Mouse (Mus musculus): Measurements from ENCODE around the gene Afap1l2.

The Afap1l2 gene

DNA sequence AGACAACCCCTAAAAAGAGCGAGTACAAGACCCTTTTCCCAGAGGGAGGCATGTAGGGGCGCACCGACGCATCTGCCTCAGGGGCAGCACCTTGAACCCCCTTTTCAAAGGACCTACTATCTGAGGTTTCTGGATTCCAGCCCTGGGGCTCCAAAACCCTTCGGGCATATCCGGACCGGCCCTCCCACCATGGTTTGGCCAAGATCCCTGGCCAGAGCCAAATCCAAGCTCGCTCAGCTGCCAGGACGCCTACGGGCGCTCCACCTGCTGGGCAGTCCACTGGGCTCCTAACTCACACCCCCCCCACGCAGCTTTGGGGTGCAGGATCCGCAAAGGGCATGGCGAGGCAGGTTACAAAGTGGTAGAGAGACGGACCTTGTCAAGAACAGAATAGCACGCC is 737 bp downstream of the Afap1l2 start:
- no peak for DNase-seq (ENCODE audit: low spot score in 2 of 2)

GRCm38 (mm10) chr19:57006841-57007240 is 1.2 kb downstream of the Afap1l2 start:
- no peak for DNase-seq (ENCODE audit: low spot score in 2 of 2)

DNA sequence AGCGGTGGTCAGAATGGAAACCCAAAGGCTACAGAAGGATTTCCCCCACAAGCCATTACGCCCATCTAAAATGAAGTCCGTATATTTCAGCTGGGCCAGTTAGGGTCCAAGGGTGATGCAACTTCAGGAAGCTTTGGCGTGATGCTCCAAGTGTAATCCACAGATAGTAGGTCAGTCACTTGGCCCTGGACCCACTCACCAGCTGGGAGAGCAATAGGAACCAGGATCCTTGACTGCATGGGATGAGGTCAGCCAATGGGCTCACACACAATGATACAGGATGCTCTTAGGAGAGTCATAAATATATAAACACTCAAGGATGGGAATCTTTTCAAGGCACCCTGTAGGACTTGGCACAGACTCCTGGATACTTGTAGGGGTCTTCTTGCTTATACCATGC is 3.0 kb downstream of the Afap1l2 start:
- no peak for DNase-seq (ENCODE audit: low spot score in 2 of 2)

DNA sequence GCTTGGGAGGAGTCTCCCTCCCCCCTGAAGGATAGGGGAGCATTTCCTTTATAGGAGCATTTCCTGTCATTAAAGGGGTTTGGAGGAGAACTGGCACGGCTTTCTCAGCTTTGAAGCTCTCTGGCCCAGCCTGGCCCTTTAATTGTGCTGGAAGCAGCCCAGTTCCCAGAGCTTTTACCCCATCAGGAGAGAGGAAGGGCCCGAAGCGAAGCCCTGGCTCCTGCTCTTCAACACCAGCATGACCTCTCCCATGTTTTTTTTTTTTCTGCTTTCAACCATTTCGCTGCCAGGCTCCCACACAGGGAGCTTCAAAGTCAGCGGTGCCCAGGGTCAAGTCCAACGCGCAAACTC is 4.6 kb downstream of the Afap1l2 start:
- no peak for DNase-seq (ENCODE audit: low spot score in 2 of 2)

GRCm38 (mm10) chr19:57002741-57003459 is 5.1 kb downstream of the Afap1l2 start:
- no peak for DNase-seq (ENCODE audit: low spot score in 2 of 2)

GRCm38 (mm10) chr19:57001926-57002325 is 6.1 kb downstream of the Afap1l2 start:
- no peak for DNase-seq (ENCODE audit: low spot score in 2 of 2)

- no peak for DNase-seq (ENCODE audit: low spot score in 2 of 2)
Measured at GRCm38 (mm10) chr19:57000592-57000991, 7.4 kb downstream of the Afap1l2 start.

DNA sequence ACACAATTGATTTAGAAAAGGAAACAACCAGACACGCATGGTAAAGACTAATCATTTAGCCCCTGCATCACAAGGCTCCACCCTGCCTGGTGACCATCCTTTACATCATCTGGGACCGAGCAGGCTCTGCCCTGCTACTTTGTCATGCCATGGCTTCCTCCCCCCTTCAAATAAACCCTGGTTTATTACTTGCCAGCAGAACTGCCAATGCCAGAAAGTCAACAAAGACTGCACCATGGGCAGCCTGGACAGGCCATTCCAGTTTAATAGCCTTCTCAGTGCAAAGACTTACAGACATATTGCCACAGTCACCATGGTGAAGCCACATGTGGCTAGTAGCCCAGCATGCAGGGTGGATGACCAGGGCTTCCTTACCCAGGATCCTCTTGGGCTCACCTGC is 8.2 kb downstream of the Afap1l2 start:
- no peak for DNase-seq (ENCODE audit: low spot score in 2 of 2)

- no peak for DNase-seq (ENCODE audit: low spot score in 2 of 2)
Measured at GRCm38 (mm10) chr19:56998910-56999309, 9.1 kb downstream of the Afap1l2 start.

DNA sequence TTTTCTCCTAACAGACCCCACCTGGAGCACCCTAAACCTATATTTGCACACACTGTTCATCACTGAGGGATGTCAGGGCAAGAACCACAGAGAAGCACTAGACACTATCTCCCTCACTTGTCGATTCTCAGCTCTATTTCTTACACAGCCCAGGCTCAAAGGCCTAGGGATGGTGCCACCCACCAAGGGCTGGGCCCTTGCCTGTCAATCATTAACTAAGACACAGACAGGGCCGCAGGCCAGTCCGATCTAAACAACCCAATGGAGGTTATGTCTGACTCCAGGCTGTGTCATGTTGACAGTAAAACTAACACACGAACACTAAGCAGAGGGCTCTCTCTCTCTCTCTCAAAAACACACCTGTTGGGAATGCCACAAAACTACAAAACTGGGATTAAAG is 9.7 kb downstream of the Afap1l2 start:
- no peak for DNase-seq (ENCODE audit: low spot score in 2 of 2)

- DNase-seq (ENCODE audit: low spot score in 2 of 2): no peak
Measured at GRCm38 (mm10) chr19:56997164-56997599, 10.8 kb downstream of the Afap1l2 start.

DNA sequence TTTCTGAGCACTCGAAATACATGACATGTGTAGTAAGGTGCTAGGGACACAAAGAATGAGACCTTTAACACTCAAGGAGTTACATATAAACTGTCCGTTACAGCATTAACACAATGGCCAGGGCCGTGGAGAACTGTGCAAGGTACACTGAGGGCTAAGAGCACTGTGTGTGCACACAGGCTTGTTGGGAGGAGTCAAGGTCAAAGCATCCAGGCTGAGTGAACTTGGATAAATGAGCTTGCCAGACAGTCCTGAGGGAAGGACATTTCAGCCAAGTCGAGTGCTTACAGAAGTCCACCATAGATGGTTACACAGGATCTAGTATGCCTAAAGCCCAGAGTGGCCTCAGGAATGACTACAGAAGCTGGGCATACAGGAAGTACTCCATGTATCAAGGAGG is 12.6 kb downstream of the Afap1l2 start:
- no peak for DNase-seq (ENCODE audit: low spot score in 2 of 2)

- no peak for DNase-seq (ENCODE audit: low spot score in 2 of 2)
Measured at GRCm38 (mm10) chr19:56994653-56995052, 13.4 kb downstream of the Afap1l2 start.

GRCm38 (mm10) chr19:56993763-56994162 is 14.3 kb downstream of the Afap1l2 start:
- no peak for DNase-seq (ENCODE audit: low spot score in 2 of 2)

GRCm38 (mm10) chr19:56992978-56993545 is 15.0 kb downstream of the Afap1l2 start:
- DNase-seq (ENCODE audit: low spot score in 2 of 2): no peak

- DNase-seq (ENCODE audit: low spot score in 2 of 2): no peak
Measured at GRCm38 (mm10) chr19:56990367-56991111, 17.5 kb downstream of the Afap1l2 start.

- DNase-seq (ENCODE audit: low spot score in 2 of 2): no peak
Measured at GRCm38 (mm10) chr19:56989171-56989570, 18.9 kb downstream of the Afap1l2 start.

GRCm38 (mm10) chr19:56984229-56984628 is 23.8 kb downstream of the Afap1l2 start:
- DNase-seq (ENCODE audit: low spot score in 2 of 2): no peak

GRCm38 (mm10) chr19:56983757-56984156 is 24.3 kb downstream of the Afap1l2 start:
- DNase-seq (ENCODE audit: low spot score in 2 of 2): no peak

- DNase-seq (ENCODE audit: low spot score in 2 of 2): no peak
Measured at GRCm38 (mm10) chr19:56981760-56982159, 26.3 kb downstream of the Afap1l2 start.

- no peak for DNase-seq (ENCODE audit: low spot score in 2 of 2)
Measured at GRCm38 (mm10) chr19:56980803-56981202, 27.2 kb downstream of the Afap1l2 start.

DNA sequence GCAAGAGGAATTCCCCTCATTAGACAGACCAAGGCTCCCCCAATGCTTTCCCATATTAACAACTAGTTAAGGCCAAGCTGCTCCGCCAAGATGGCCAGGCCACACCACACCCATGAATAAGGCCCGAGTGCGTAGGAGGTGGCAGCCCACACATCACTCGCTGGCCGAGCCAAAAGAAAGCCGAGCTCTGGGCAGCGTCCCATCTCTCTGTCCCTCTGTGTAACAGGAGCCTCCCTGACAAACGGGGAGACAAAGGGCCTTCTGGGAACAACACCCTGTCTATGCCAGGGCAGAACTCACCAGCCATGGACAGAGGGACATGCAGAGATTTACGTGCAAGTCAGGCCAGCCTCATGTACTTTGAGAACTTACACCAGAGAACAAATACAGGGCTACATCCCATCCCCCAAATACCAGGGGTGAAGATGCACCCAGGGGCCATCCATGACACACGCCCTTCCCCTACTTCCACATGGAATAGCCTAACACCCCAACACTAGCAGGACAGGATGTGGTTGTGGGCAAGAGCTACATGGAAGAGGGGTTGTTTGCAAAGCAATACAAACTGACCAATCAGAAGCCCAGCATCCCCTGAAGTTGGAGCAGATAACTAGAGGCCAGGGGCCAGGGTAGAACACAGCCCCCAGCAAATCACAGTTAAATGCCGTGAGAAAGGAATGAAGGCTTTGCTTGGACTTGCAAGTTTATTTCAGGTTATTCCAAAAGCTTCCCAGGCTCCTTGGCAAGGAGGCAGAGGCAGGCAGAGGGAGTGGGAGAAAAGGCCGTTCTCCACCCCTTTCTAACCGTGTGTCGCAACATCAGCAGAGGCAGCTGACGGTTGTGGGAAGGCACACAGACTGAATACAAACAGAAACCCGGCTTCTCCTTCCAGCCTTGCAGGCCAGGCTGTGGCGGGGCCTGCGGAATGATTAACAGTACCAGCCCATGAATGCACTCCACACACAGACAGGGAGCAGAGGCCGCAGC is 30.8 kb downstream of the Afap1l2 start:
- no peak for DNase-seq (ENCODE audit: low spot score in 2 of 2)
